ENCODE assay signal across 8 mouse cellular contexts in the genomic region with DNA sequence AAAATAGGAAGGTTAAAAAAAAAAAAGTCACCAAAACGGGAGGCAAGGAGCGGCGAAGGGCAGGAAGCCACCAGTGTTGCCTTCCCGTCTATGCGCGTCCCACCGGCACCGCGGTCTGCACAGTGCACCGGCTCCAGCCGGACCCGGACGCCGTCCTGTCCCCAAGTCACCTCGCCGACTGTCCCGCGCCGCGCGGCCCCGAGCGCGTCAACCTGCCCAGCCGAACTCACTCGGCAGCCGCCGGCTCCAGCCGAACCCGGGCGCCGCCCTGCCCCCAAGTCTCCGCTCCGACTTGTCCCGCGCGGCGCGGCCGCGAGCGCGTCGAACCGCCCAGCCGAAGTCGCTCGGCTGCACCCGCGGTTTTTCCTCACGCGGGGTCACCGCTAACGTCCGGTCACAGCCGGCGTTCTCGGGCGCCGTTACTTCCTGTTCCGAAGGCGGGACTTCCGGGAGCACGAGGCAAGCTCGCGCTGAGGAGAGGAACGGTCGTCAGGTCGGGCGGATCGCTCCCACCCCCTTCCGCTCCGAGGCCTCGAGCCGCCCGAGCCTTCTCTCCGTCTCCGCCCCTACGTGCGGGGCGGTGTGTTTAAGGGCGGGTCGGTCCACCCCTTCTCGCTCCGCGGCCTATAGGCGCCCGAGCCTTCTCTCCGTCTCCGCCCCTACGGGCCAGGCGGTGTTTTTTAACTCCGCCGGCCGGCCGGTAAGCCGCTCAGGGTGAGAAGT. TPM values are rescaled to one million over a fixed set of nuclear protein-coding genes. Genes with fewer than 3 reads are reported as not detected.
DNase-seq lines count a peak whose midpoint lies in the region; ATAC-seq and TF ChIP-seq lines count a peak whose summit lies in the region.

A gene (minus strand): TSS at position 428 of the 723 bp plus-strand sequence.

- peak within 1 kb of the TSS; percentile 85 for H3K9ac ChIP-seq in ES-E14 (ENCODE audit: insufficient read depth, low read depth, low read length, poor library complexity, severe bottlenecking)
- peak within 1 kb of the TSS; percentile 60 for H3K9ac ChIP-seq in forebrain, embryonic 15.5 days (replicated peaks)

- TF ChIP-seq POLR2A in lung, adult 2 months (IDR thresholded peaks at IDR 0.05; ENCODE audit: borderline replicate concordance, extremely low read depth, low read depth, low read length), result no peak

- no peak for TF ChIP-seq CTCF in lung, adult 2 months (IDR thresholded peaks at IDR 0.05; ENCODE audit: insufficient read depth, low read length)

- no peaks in the 10 kb centered on the region for H3K4me1 ChIP-seq in ES-E14 (ENCODE audit: control insufficient read depth in 2 of 2, insufficient read depth in 2 of 2, low read length in 2 of 2, poor library complexity in 1 of 2)
- H3K4me1 ChIP-seq in forebrain, embryonic 15.5 days, result peaks cover 12% of the 10 kb centered on the region
- H3K4me1 ChIP-seq in lung, adult 2 months (ENCODE audit: control insufficient read depth, insufficient read depth, low read length), result peaks cover 6% of the 10 kb centered on the region

- 27% methylated on average over 93 of the region's 97 CpGs for WGBS in forebrain, embryonic 15.5 days
- WGBS in lung, adult 2 months, result 37% methylated on average over 97 of the region's 97 CpGs

- no peaks in the 10 kb centered on the region for H3K9me3 ChIP-seq in ES-E14 (ENCODE audit: control insufficient read depth, insufficient read depth, low read depth, low read length)
- no peaks in the 10 kb centered on the region for H3K9me3 ChIP-seq in forebrain, embryonic 15.5 days

- peak within 1 kb of the TSS; percentile 76 to 84 for H3K4me3 ChIP-seq in ES-E14 (ENCODE audit: insufficient read depth in 1 of 2, low read depth in 1 of 2, low read length in 2 of 2, poor library complexity in 1 of 2, severe bottlenecking in 1 of 2)
- H3K4me3 ChIP-seq in forebrain, embryonic 15.5 days, result peak within 1 kb of the TSS; percentile 54
- peak within 1 kb of the TSS; percentile 88 for H3K4me3 ChIP-seq in lung, adult 2 months (replicated peaks; ENCODE audit: extremely low read depth, low read depth, low read length)

- peak within 1 kb of the TSS; percentile 48 for H3K4me2 ChIP-seq in forebrain, embryonic 15.5 days (replicated peaks)

- no peaks in the 10 kb centered on the region for H3K27me3 ChIP-seq in forebrain, embryonic 15.5 days

- in situ Hi-C loops in ES-E14 (cut with MboI; ENCODE audit: low sequenced_read_pairs in 2 of 2, unreplicated experiment in 2 of 2), result no loop called here

- H3K27ac ChIP-seq in ES-E14 (ENCODE audit: insufficient read depth, low read depth, low read length, poor library complexity, severe bottlenecking), result peak within 1 kb of the TSS; percentile 44
- peak within 1 kb of the TSS; percentile 85 for H3K27ac ChIP-seq in forebrain, embryonic 15.5 days (replicated peaks)

- peak; percentile 66 for DNase-seq in ES-E14 (ENCODE audit: low read depth, low spot score)
- peak; percentile 91 for DNase-seq in cerebellum, adult 11-12 months
- peak; percentile 88 for DNase-seq in heart, postnatal 25 days (ENCODE audit: low spot score)
- peak; percentile 83 to 87 for DNase-seq in layer of hippocampus, adult 18-20 months (ENCODE audit: low spot score in 2 of 2)
- DNase-seq in lung, adult 2 months, result peak; percentile 80
- DNase-seq in thymus, adult 18-20 months, result peak; percentile 82 to 88

- intact Hi-C loops in heart, postnatal 25 days (cut with DNase I), result loop anchor here (10.0 kb wide), 1 partner anchor 655 kb away; no protein-coding TSS in a partner anchor

- peaks cover 3% of the 10 kb centered on the region for H3K36me3 ChIP-seq in ES-E14 (ENCODE audit: control insufficient read depth, insufficient read depth, low read length, poor library complexity, severe bottlenecking)
- H3K36me3 ChIP-seq in forebrain, embryonic 15.5 days, result peaks cover 5% of the 10 kb centered on the region; the same call in 1 of the 2 replicates

- ATAC-seq in forebrain, embryonic 15.5 days (replicated peaks), result peak; percentile 100
- ATAC-seq in neutrophil, adult 5-6 weeks (ENCODE audit: extremely low read depth, insufficient number of reproducible peaks, low FRiP score, poor library complexity, severe bottlenecking), result peak; percentile 100

TF ChIP-seq in ES-E14, 5 proteins besides CTCF, POLR2A, EP300 and RAD21:
- TF ChIP-seq HCFC1 (IDR thresholded peaks at IDR 0.05; ENCODE audit: borderline replicate concordance, insufficient read depth, low read length) (0 out of 2 replicates have a peak, but pooled peaks have one; percentile 40), ZNF384 (IDR thresholded peaks at IDR 0.05; ENCODE audit: low read depth, low read length) (no peak)

RNA-seq across cellular contexts. Expression of the gene that starts here (rescaled TPM):
- 14.3 and 20.1 TPM in 2 replicates for total RNA-seq in ES-E14 (2012; rRNA removed)
- polyA plus RNA-seq in forebrain, embryonic 15.5 days (2015; fragmentation: Nextera tagmentation; extraction: Ambion mirVana), result 39.9 and 41.7 TPM in 2 replicates
- 10 to 100 TPM; 68.5 to 86.3 TPM for total RNA-seq in heart, postnatal 25 days (2021)
- total RNA-seq in layer of hippocampus, adult 18-20 months (2021), result 10 to 100 TPM; 20.3 to 20.8 TPM
- 6.6 and 6.8 TPM in 2 replicates for polyA plus RNA-seq in lung, adult 2 months (2012; rRNA removed)
- total RNA-seq in neutrophil, adult 5-6 weeks (2017), result 24.7 and 25.1 TPM in 2 replicates

Comparison
In these comparisons a context has a peak if more than half of its experiments do, and no peak if none do; other contexts are left out.
1. Peak in every context shown above with its lines: DNase-seq, ATAC-seq, H3K4me3 ChIP-seq and H3K27ac ChIP-seq.